Mouse (Mus musculus): Measurements from ENCODE around the gene Nr4a1.
A peak's percentile ranks its signal among the peaks of the same experiment; 100 is the strongest.

Gene Nr4a1

GRCm38 (mm10) chr15:101258420-101258819 lies 4.4 kb downstream of the Nr4a1 start:
- Histone ChIP-seq H3K36me3 (ENCODE audit: control insufficient read depth, insufficient read depth, low read length, poor library complexity, severe bottlenecking) (no peaks in the 10 kb centered on the region), H3K27me3 (ENCODE audit: control insufficient read depth, insufficient read depth, low read length, poor library complexity, severe bottlenecking) (no peaks in the 10 kb centered on the region)
- DNase-seq (ENCODE audit: low read depth, low spot score): peak; percentile 89

GRCm38 (mm10) chr15:101259922-101260321 lies 5.9 kb downstream of the Nr4a1 start:
- no peaks in the 10 kb centered on the region for H3K27me3 ChIP-seq (ENCODE audit: control insufficient read depth, insufficient read depth, low read length, poor library complexity, severe bottlenecking)
- no peak for DNase-seq (ENCODE audit: low read depth, low spot score)
- H3K36me3 ChIP-seq (ENCODE audit: control insufficient read depth, insufficient read depth, low read length, poor library complexity, severe bottlenecking): no peaks in the 10 kb centered on the region

- H3K36me3 ChIP-seq (ENCODE audit: control insufficient read depth, insufficient read depth, low read length, poor library complexity, severe bottlenecking): no peaks in the 10 kb centered on the region
- DNase-seq (ENCODE audit: low read depth, low spot score): no peak
- no peaks in the 10 kb centered on the region for H3K27me3 ChIP-seq (ENCODE audit: control insufficient read depth, insufficient read depth, low read length, poor library complexity, severe bottlenecking)
Measured at GRCm38 (mm10) chr15:101260387-101260786, 6.3 kb downstream of the Nr4a1 start.

GRCm38 (mm10) chr15:101260874-101261622 lies 7.0 kb downstream of the Nr4a1 start:
- H3K36me3 ChIP-seq (ENCODE audit: control insufficient read depth, insufficient read depth, low read length, poor library complexity, severe bottlenecking): no peaks in the 10 kb centered on the region
- DNase-seq (ENCODE audit: low read depth, low spot score): no peak
- no peaks in the 10 kb centered on the region for H3K27me3 ChIP-seq (ENCODE audit: control insufficient read depth, insufficient read depth, low read length, poor library complexity, severe bottlenecking)

DNA sequence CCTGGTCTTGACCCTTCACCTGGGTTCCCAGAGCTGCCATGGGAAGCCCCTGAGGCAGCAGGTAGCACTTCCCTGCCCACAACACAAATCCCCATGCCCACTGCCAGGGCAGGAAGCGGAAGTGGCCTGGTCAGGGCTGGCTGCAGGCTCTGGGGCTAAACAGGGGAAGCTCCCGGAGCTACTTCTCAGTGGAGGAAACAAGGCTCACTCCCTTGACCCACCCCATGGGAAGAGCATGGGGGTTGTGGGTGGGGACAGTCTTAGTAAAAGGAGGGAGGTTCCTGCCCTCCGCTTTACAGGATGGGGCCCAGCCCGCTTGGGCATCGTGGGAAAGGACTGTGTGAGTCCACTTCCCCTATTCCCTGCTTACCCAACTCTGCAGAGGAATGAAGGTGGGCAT lies 8.4 kb downstream of the Nr4a1 start:
- H3K27me3 ChIP-seq (ENCODE audit: control insufficient read depth, insufficient read depth, low read length, poor library complexity, severe bottlenecking): no peaks in the 10 kb centered on the region
- no peaks in the 10 kb centered on the region for H3K36me3 ChIP-seq (ENCODE audit: control insufficient read depth, insufficient read depth, low read length, poor library complexity, severe bottlenecking)
- DNase-seq (ENCODE audit: low read depth, low spot score): peak; percentile 65

DNA sequence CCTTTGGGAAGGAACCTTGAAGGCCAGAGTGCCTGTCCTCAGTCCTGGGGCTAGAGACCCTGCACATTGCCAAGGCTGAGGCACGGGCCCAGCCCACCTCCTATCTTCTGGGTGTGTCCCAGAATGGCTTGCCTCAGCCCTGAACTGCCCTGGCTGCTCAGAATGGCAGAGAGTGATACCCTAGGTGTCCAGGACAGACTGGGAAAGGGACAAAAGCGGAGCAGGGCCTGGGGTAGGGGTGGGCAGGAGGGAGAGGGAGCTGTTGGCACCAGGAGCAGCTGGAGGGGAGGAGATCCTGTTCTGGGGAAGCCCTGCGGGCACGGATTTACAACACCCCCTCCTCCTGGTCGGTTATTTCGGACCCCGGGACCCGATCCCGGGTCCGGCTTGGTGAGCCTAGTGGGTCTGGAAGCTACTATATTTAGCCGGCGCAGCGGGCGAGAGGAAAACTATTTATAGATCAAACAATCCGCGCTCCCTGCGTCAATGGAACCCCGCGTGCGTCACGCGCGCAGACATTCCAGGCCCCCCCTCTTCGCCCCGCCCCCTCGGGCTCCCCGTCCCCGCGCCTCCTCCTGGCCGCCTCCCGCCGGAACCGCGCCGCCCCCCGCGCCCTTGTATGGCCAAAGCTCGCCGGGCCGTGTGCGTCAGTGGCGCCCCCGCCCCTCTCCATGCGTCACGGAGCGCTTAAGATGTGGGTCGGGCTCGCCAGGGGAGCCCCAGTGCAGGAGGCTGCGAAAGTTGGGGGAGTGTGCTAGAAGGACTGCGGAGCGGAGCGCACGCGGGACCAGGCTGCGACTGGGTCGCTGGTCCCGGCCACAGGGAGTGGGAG lies 12.3 kb downstream of the Nr4a1 start:
- peaks cover 7% of the 10 kb centered on the region for H3K36me3 ChIP-seq (ENCODE audit: control insufficient read depth, insufficient read depth, low read length, poor library complexity, severe bottlenecking)
- peak; percentile 97 for DNase-seq (ENCODE audit: low read depth, low spot score)
- H3K27me3 ChIP-seq (ENCODE audit: control insufficient read depth, insufficient read depth, low read length, poor library complexity, severe bottlenecking): no peaks in the 10 kb centered on the region

DNA sequence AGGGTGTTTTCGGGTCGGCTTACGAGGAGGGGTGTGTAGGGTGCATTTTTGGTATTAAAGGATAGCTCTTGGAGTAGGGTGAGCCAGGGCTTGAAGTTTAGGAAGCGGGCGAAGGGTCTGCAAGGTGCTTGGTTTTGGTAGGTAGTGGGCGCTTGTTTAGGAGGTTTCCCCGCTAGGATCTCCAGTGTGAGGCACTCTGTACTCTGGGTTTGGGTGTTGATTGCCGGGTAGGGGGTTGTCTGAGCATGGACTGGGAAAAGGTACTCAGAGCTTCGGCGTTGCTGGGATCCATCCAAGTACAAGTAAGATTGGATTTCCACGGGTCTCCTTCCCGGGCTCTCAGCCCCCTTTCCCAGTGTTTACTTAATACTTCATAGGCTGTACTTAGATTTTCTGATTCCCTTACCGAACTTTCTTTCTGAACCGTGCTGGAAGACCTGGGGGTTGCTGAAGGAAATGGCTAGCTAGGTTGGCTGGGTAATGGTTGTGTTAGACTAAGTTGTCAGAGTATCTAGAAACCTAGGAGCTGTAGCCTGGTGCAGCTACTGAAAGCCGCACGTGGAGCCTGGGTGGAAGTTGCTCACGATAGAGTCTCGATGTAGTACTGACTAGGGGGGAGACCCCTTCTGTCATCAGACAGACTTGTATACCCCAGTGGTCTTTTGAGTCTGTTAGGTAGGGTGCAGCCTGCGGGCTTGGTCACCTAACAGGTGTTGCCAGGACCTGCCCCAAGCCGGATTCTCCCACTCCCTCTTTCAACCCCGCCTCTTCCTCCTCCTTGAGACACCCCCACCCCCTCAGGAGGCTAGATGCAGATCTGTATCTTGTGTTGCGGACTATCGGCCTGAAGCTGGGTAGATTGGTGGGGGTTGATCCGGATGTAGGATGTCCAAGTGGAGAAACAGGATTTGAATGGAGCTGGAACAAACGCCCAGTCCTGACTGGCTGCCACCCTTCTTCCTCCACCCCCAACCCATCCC lies 13.3 kb downstream of the Nr4a1 start:
- H3K36me3 ChIP-seq (ENCODE audit: control insufficient read depth, insufficient read depth, low read length, poor library complexity, severe bottlenecking): peaks cover 7% of the 10 kb centered on the region
- no peaks in the 10 kb centered on the region for H3K27me3 ChIP-seq (ENCODE audit: control insufficient read depth, insufficient read depth, low read length, poor library complexity, severe bottlenecking)
- DNase-seq (ENCODE audit: low read depth, low spot score): peak; percentile 60

GRCm38 (mm10) chr15:101270101-101270820 lies 16.2 kb downstream of the Nr4a1 start:
- no peak for DNase-seq (ENCODE audit: low read depth, low spot score)
- Histone ChIP-seq H3K27me3 (ENCODE audit: control insufficient read depth, insufficient read depth, low read length, poor library complexity, severe bottlenecking) (no peaks in the 10 kb centered on the region), H3K36me3 (ENCODE audit: control insufficient read depth, insufficient read depth, low read length, poor library complexity, severe bottlenecking) (peaks cover 16% of the 10 kb centered on the region)

DNA sequence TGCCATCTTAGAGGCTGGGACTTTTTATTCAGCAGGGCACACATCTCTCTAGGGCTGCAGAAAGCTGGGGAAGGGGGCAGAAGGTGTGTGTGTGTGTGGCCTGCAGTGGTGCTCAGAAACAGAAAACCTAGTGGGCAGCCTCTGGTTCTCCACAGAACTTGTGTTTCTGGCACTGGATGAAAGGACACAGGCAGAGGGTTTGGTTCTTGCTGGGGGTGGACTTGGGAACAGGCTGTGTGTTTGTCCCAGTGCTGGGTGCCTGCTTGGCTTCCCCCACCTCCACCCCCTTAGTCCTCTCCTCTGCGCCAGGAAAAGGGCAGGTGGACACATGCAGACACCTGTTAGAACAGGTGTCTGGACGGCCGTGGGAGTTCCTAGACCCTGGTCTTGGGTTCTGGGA lies 17.0 kb downstream of the Nr4a1 start:
- peaks cover 16% of the 10 kb centered on the region for H3K36me3 ChIP-seq (ENCODE audit: control insufficient read depth, insufficient read depth, low read length, poor library complexity, severe bottlenecking)
- no peak for DNase-seq (ENCODE audit: low read depth, low spot score)
- H3K27me3 ChIP-seq (ENCODE audit: control insufficient read depth, insufficient read depth, low read length, poor library complexity, severe bottlenecking): no peaks in the 10 kb centered on the region

- H3K36me3 ChIP-seq (ENCODE audit: control insufficient read depth, insufficient read depth, low read length, poor library complexity, severe bottlenecking): peaks cover 16% of the 10 kb centered on the region
- no peak for DNase-seq (ENCODE audit: low read depth, low spot score)
- H3K27me3 ChIP-seq (ENCODE audit: control insufficient read depth, insufficient read depth, low read length, poor library complexity, severe bottlenecking): no peaks in the 10 kb centered on the region
Measured at GRCm38 (mm10) chr15:101271513-101271912, 17.4 kb downstream of the Nr4a1 start.

DNA sequence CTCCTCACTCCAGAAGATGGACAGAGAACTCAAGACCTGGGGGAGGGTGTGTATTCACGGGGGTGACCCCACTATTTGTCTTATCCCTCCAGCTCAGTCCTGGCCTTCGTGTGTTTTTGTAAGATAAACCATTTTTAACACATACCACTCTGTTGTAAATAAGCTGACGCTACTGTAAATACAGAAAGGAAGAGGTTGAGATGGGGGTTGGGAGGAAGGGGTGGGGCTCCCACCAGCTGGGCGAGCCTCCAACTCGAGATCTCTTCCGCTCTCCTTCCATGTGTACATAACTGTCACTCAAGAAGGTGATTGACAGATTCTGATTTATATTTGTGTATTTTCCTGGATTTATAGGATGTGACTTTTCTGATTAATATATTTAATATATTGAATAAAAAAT lies 20.3 kb downstream of the Nr4a1 start:
- DNase-seq (ENCODE audit: low read depth, low spot score): no peak
- Histone ChIP-seq H3K27me3 (ENCODE audit: control insufficient read depth, insufficient read depth, low read length, poor library complexity, severe bottlenecking) (no peaks in the 10 kb centered on the region), H3K36me3 (ENCODE audit: control insufficient read depth, insufficient read depth, low read length, poor library complexity, severe bottlenecking) (peaks cover 16% of the 10 kb centered on the region)

DNA sequence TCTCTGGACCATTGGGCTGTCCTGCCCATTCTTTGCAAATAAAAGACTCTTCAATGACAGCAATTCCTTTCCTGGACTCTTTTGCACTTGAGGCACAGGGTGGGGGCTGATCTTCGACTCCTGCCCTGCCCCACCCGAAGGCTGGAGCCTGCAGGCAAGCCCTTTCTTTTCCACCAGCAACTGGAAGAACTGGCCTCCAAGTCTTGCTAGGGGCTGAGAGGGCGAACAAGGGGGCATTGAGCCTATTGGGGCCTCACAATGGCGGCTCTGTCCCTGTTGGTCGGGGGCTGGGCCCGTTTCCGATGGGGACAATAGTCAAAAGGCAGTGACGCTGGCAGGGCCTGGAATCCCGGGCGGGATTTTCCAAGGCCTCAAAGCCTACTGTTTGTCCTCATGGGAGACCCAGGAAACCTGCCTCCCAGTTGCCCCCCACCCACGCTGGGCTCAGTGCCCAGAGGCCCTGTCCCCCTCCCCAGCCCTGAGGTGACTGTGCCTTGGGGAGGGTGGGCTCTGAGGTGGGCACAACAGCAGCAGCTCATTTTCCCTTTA lies 23.4 kb downstream of the Nr4a1 start:
- peaks cover 9% of the 10 kb centered on the region for H3K36me3 ChIP-seq (ENCODE audit: control insufficient read depth, insufficient read depth, low read length, poor library complexity, severe bottlenecking)
- DNase-seq (ENCODE audit: low read depth, low spot score): no peak
- no peaks in the 10 kb centered on the region for H3K27me3 ChIP-seq (ENCODE audit: control insufficient read depth, insufficient read depth, low read length, poor library complexity, severe bottlenecking)

DNA sequence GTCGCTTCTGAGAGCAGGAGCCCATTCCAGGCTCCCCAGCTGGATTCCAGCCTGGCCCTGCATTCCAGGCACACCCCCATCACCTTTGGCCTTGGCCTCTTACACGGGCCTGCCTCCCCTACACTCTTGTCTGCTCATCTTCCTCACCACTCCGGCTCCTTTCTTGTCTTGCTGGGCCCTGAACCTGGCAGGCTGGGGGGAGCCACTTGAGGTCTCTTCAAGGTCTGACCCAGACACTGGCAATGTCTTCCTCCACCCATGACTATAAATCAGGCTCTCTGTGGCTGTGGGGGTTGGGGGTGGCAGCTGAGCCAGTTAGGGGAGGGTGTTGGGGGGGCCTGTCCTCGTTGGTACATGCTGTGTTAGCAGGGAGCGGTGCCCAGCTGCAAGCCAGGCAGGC lies 24.5 kb downstream of the Nr4a1 start:
- no peaks in the 10 kb centered on the region for H3K27me3 ChIP-seq (ENCODE audit: control insufficient read depth, insufficient read depth, low read length, poor library complexity, severe bottlenecking)
- peaks cover 5% of the 10 kb centered on the region for H3K36me3 ChIP-seq (ENCODE audit: control insufficient read depth, insufficient read depth, low read length, poor library complexity, severe bottlenecking)
- DNase-seq (ENCODE audit: low read depth, low spot score): no peak
